Comparison of ENCODE assay signal across 9 mouse cellular contexts in the genomic region with DNA sequence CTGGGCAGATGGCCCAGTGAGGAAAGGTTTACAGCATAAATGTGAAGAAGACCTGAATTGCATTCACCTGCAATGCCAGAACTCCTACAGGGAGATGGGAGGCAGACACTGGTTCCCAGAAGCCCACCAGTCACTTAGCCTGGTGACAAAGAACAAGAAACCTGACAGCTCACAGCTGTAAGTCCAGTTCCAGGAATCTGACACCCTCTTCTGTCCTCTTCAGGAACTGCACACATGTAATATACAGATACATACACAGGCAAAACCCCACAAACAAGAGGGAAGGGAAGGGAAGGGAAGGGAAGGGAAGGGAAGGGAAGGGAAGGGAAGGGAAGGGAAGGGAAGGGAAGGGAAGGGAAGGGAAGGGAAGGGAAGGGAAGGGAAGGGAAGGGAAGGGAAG.
A peak's percentile ranks its signal among the peaks of the same experiment; 100 is the strongest.
DNase-seq lines count a peak whose midpoint lies in the region; TF ChIP-seq lines count a peak whose summit lies in the region.
"Had no signal": no experiment of that assay in that cellular context is flagged by ENCODE, and none has a peak within 500 bp of the region (broad histone marks: within the 10 kb centered on the region; RNA-seq: fewer than 3 reads in every experiment).

No protein-coding gene starts in this region.

- H3K27ac ChIP-seq in gastrocnemius, adult 2 months, result no peak overlapping the region

- no peak for DNase-seq in gastrocnemius, adult 2 months
- DNase-seq in gastrocnemius, postnatal 36 days, result no peak
- peak; percentile 28 for DNase-seq in lung, postnatal 36 days
- no peak for DNase-seq in lung, adult 2 months
- peak; percentile 69 for DNase-seq in ZHBTc4 (ENCODE audit: low read depth, low spot score)
- peak; percentile 15 for DNase-seq in retina, postnatal 1 day
- DNase-seq in left cerebral cortex, postnatal 36 days (ENCODE audit: low spot score in 2 of 2), result no peak
- DNase-seq in B cell, adult 2 months, result no peak
- DNase-seq: kidney, adult 8-10 months had no signal

- H3K4me1 ChIP-seq in lung, adult 2 months (ENCODE audit: control insufficient read depth, insufficient read depth, low read length), result no peaks in the 10 kb centered on the region

- intact Hi-C loops in gastrocnemius, adult 2 months (cut with DNase I), result no loop called here
- intact Hi-C loops in gastrocnemius, postnatal 36 days (cut with DNase I), result no loop called here
- intact Hi-C loops in left cerebral cortex, postnatal 36 days (cut with DNase I), result no loop called here

- no peak overlapping the region for H3K4me3 ChIP-seq in gastrocnemius, adult 2 months
- no peak overlapping the region for H3K4me3 ChIP-seq in lung, adult 2 months (replicated peaks; ENCODE audit: extremely low read depth, low read depth, low read length)

- peak; percentile 20; the same call in 1 of the 2 replicates for TF ChIP-seq CTCF in gastrocnemius, adult 2 months (IDR thresholded peaks at IDR 0.05)
- TF ChIP-seq CTCF in lung, adult 2 months (IDR thresholded peaks at IDR 0.05; ENCODE audit: insufficient read depth, low read length), result no peak

- no peak for TF ChIP-seq POLR2A in lung, adult 2 months (IDR thresholded peaks at IDR 0.05; ENCODE audit: borderline replicate concordance, extremely low read depth, low read depth, low read length)

Comparison
In these comparisons a context has a peak if more than half of its experiments do, and no peak if none do; other contexts are left out.
1. DNase-seq: peak in lung, postnatal 36 days (single experiment), ZHBTc4 (single experiment) and retina, postnatal 1 day (single experiment); none in gastrocnemius, adult 2 months (single experiment), gastrocnemius, postnatal 36 days (0 of 2), lung, adult 2 months (single experiment), left cerebral cortex, postnatal 36 days (0 of 2) and B cell, adult 2 months (0 of 2).